Mouse (Mus musculus): ENCODE measurements around the gene Col13a1. TPM values are rescaled to one million over a fixed set of nuclear protein-coding genes. Genes with fewer than 3 reads are reported as not detected.

Gene Col13a1
- total RNA-seq, 4 experiments from 2014 or later, result 1.1 to 2.3 (median 1.4) TPM

GRCm38 (mm10) chr10:61906226-61906625, 72.7 kb downstream of the Col13a1 start:
- DNase-seq (ENCODE audit: low spot score in 2 of 2), result no peak

GRCm38 (mm10) chr10:61905308-61905707, 73.6 kb downstream of the Col13a1 start:
- DNase-seq (ENCODE audit: low spot score in 2 of 2), result no peak

- DNase-seq (ENCODE audit: low spot score in 2 of 2), result no peak
These were observed 80.8 kb downstream of the Col13a1 start for GRCm38 (mm10) chr10:61898116-61898515.

- DNase-seq (ENCODE audit: low spot score in 2 of 2), result no peak
These were observed 84.3 kb downstream of the Col13a1 start for GRCm38 (mm10) chr10:61894564-61894963.

- DNase-seq (ENCODE audit: low spot score in 2 of 2), result no peak
These were observed 87.8 kb downstream of the Col13a1 start for GRCm38 (mm10) chr10:61891138-61891537.

- no peak for DNase-seq (ENCODE audit: low spot score in 2 of 2)
These were observed 88.6 kb downstream of the Col13a1 start for GRCm38 (mm10) chr10:61890294-61890693.

- DNase-seq (ENCODE audit: low spot score in 2 of 2), result no peak
These were observed 99.5 kb downstream of the Col13a1 start for GRCm38 (mm10) chr10:61879427-61879826.

- DNase-seq (ENCODE audit: low spot score in 2 of 2), result peak; percentile 14 to 27
These were observed 101.1 kb downstream of the Col13a1 start for GRCm38 (mm10) chr10:61877787-61878186.

- no peak for DNase-seq (ENCODE audit: low spot score in 2 of 2)
These were observed 109.1 kb downstream of the Col13a1 start for GRCm38 (mm10) chr10:61869796-61870195.

- no peak for DNase-seq (ENCODE audit: low spot score in 2 of 2)
These were observed 112.8 kb downstream of the Col13a1 start for GRCm38 (mm10) chr10:61866045-61866580.

GRCm38 (mm10) chr10:61859451-61859850, 119.5 kb downstream of the Col13a1 start:
- DNase-seq (ENCODE audit: low spot score in 2 of 2), result no peak

GRCm38 (mm10) chr10:61855139-61855675, 123.7 kb downstream of the Col13a1 start:
- DNase-seq (ENCODE audit: low spot score in 2 of 2), result no peak

- no peak for DNase-seq (ENCODE audit: low spot score in 2 of 2)
These were observed 126.1 kb downstream of the Col13a1 start for GRCm38 (mm10) chr10:61852824-61853223.

- no peak for DNase-seq (ENCODE audit: low spot score in 2 of 2)
These were observed 130.4 kb downstream of the Col13a1 start for GRCm38 (mm10) chr10:61848553-61848952.

GRCm38 (mm10) chr10:61845476-61845875, 133.4 kb downstream of the Col13a1 start:
- DNase-seq (ENCODE audit: low spot score in 2 of 2), result no peak

- no peak for DNase-seq (ENCODE audit: low spot score in 2 of 2)
These were observed 134.4 kb downstream of the Col13a1 start for GRCm38 (mm10) chr10:61844475-61844874.

- no peak for DNase-seq (ENCODE audit: low spot score in 2 of 2)
These were observed 136.6 kb downstream of the Col13a1 start for GRCm38 (mm10) chr10:61842261-61842660.

- DNase-seq (ENCODE audit: low spot score in 2 of 2), result no peak
These were observed 139.6 kb downstream of the Col13a1 start for GRCm38 (mm10) chr10:61839326-61839725.

- no peak for DNase-seq (ENCODE audit: low spot score in 2 of 2)
These were observed 140.1 kb downstream of the Col13a1 start for GRCm38 (mm10) chr10:61838769-61839168.

GRCm38 (mm10) chr10:61837286-61837685, 141.6 kb downstream of the Col13a1 start:
- DNase-seq (ENCODE audit: low spot score in 2 of 2), result no peak

- no peak for DNase-seq (ENCODE audit: low spot score in 2 of 2)
These were observed 144.6 kb downstream of the Col13a1 start for GRCm38 (mm10) chr10:61834288-61834687.

GRCm38 (mm10) chr10:61832713-61833112, 146.2 kb downstream of the Col13a1 start:
- no peak for DNase-seq (ENCODE audit: low spot score in 2 of 2)

- no peak for DNase-seq (ENCODE audit: low spot score in 2 of 2)
These were observed 147.2 kb downstream of the Col13a1 start for GRCm38 (mm10) chr10:61831741-61832140.

GRCm38 (mm10) chr10:61831251-61831650, 147.7 kb downstream of the Col13a1 start:
- DNase-seq (ENCODE audit: low spot score in 2 of 2), result no peak

Data from left cerebral cortex, adult 8-10 months (tissue).